Mouse (Mus musculus) small intestine, adult 2 months (tissue): Measurements from ENCODE around the gene Dock4. TPM values are rescaled to one million over a fixed set of nuclear protein-coding genes. Genes with fewer than 3 reads are reported as not detected.

ENCODE experiments used
- H3K27ac ChIP-seq: fragments of 200-500 bp; 2 replicates; pipeline ENCODE4 v1.5.1; 2012; ENCODE audit warnings: low read depth, low read length, control low read depth, inconsistent platforms; ENCODE audit not compliant: insufficient read depth
- H3K27me3 ChIP-seq: fragments of 200-500 bp; 2 replicates; pipeline ENCODE4 v1.6.1; 2012; ENCODE audit warnings: mild to moderate bottlenecking, moderate library complexity, low read length, inconsistent platforms; ENCODE audit not compliant: control insufficient read depth, insufficient read depth
- H3K36me3 ChIP-seq: fragments of 200-500 bp; 2 replicates; pipeline ENCODE4 v1.6.1; 2012; ENCODE audit warnings: mild to moderate bottlenecking, low read length, control low read depth, inconsistent platforms; ENCODE audit not compliant: control insufficient read depth, insufficient read depth
- H3K4me1 ChIP-seq: fragments of 200-500 bp; 2 replicates; pipeline ENCODE4 v1.6.1; 2012; ENCODE audit warnings: low read length, inconsistent platforms, mixed read lengths; ENCODE audit not compliant: control insufficient read depth, insufficient read depth, insufficient read length
- H3K4me3 ChIP-seq: fragments of 200-500 bp; 2 replicates; pipeline ENCODE4 v1.5.1; 2012; ENCODE audit warnings: low read depth, mild to moderate bottlenecking, control low read depth, inconsistent platforms, low read length, moderate library complexity
- CTCF ChIP-seq: fragments of 200-500 bp; IDR thresholded peaks from 2 replicates; pipeline ENCODE4 v1.5.1; 2012; ENCODE audit warnings: low read depth, mild to moderate bottlenecking, control low read depth, inconsistent platforms, low read length, moderate library complexity, mixed read lengths; ENCODE audit not compliant: insufficient replicate concordance, insufficient read length; ENCODE audit errors: extremely low read depth
- POLR2A ChIP-seq: fragments of 200-500 bp; IDR thresholded peaks from 2 replicates; pipeline ENCODE4 v1.6.1; 2012; ENCODE audit warnings: low read depth, mild to moderate bottlenecking, control low read depth, inconsistent platforms, low read length, moderate library complexity
- WGBS: fragments of 180-500 bp; shearing (Covaris S2); methylation state at CpG from one replicate; pipeline ENCODE4 v1.1.7; 2018; 5-methylcytosine and 5-hydroxymethylcytosine counted together
- polyA plus RNA-seq: library from polyadenylated mRNA; depleted of rRNA; stranded (reverse); fragments of >200 nt; gene quantifications from 2 replicates; pipeline ENCODE4 v1.2.3, GENCODE M21; 2012

The Dock4 gene
- polyA plus RNA-seq, 1 experiment = 0.94 TPM

GRCm38 (mm10) chr12:40797561-40798343 is 352.0 kb downstream of the Dock4 start:
- 84% methylated on average over 9 of the region's 9 CpGs for WGBS
- no peaks in the 10 kb centered on the region for H3K27me3 ChIP-seq
- no peak overlapping the region for H3K27ac ChIP-seq
- H3K4me1 ChIP-seq = peaks cover 4% of the 10 kb centered on the region; the same call in 1 of the 2 replicates
- no peaks in the 10 kb centered on the region for H3K36me3 ChIP-seq
- TF ChIP-seq POLR2A (no peak), CTCF (no peak)
- no peak overlapping the region for H3K4me3 ChIP-seq

DNA sequence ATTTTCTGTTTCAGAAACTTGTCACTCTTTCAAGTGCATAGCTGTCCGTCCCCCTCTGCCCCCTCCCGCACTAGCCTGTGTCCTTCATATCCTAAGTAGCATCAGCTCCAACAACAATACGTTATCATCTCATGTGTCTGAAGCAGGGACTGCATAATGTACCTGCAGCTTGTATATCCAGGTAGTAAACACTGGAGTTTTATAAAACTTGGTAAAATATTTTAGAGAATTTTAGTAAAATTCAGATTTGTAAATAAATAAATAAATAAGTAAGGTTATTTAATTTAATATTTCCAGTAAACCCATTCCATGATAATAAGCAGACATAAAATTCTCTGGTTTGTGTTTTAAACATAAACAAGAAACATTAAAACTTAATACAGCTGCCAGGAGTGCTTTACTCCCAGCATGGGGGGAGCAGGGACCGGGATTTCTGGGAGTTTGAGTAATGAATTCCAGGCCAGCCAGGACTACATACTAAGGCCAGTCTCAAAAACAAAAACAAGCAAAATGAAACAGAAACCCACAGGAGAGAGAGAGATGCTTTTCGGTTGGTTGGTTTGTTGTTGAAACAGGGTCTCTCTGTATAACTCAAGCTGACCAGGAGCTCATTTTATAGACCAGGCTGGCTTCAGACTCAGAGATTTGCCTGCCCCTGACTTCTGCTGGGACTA is 352.7 kb downstream of the Dock4 start:
- TF ChIP-seq CTCF (no peak), POLR2A (no peak)
- H3K27ac ChIP-seq = no peak overlapping the region
- WGBS = 89% methylated on average over 5 of the region's 5 CpGs
- no peaks in the 10 kb centered on the region for H3K36me3 ChIP-seq
- H3K4me3 ChIP-seq = no peak overlapping the region
- peaks cover 4% of the 10 kb centered on the region; the same call in 1 of the 2 replicates for H3K4me1 ChIP-seq
- no peaks in the 10 kb centered on the region for H3K27me3 ChIP-seq

DNA sequence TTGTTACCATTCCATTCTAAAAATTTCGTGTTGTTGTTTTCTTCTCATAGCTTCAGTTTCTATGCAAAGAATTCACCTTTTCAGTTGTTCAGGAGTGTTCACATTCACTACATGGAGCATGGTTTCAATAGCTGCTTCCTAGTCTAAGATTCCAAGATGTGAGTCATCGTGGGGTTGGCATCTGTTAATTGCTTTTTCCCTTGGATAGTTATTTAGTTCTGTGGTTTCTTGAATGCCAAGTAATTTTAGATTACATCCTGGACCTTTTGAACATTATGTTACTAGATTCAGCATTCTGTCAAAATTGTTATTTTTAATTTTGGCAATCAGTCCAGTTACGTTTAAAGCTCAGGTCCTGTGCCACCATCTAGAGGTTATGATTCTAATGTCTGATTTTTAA is 355.7 kb downstream of the Dock4 start:
- Histone ChIP-seq H3K4me3 (no peak overlapping the region), H3K27me3 (no peaks in the 10 kb centered on the region), H3K36me3 (no peaks in the 10 kb centered on the region), H3K27ac (no peak overlapping the region), H3K4me1 (no peaks in the 10 kb centered on the region)
- TF ChIP-seq POLR2A (no peak), CTCF (no peak)
- 62% methylated on average over 3 of the region's 3 CpGs for WGBS

GRCm38 (mm10) chr12:40805257-40805656 is 359.5 kb downstream of the Dock4 start:
- WGBS = 69% methylated on average over 2 of the region's 2 CpGs
- no peak overlapping the region for H3K27ac ChIP-seq
- no peak overlapping the region for H3K4me3 ChIP-seq
- TF ChIP-seq POLR2A (no peak), CTCF (no peak)
- no peaks in the 10 kb centered on the region for H3K36me3 ChIP-seq
- H3K4me1 ChIP-seq = no peaks in the 10 kb centered on the region
- H3K27me3 ChIP-seq = no peaks in the 10 kb centered on the region

- TF ChIP-seq POLR2A (no peak), CTCF (no peak)
- WGBS = 89% methylated on average over 1 of the region's 1 CpGs
- H3K4me3 ChIP-seq = no peak overlapping the region
- no peaks in the 10 kb centered on the region for H3K4me1 ChIP-seq
- no peaks in the 10 kb centered on the region for H3K27me3 ChIP-seq
- no peaks in the 10 kb centered on the region for H3K36me3 ChIP-seq
- no peak overlapping the region for H3K27ac ChIP-seq
These were observed 362.2 kb downstream of the Dock4 start for GRCm38 (mm10) chr12:40807916-40808315.

GRCm38 (mm10) chr12:40813474-40813873 is 367.7 kb downstream of the Dock4 start:
- Histone ChIP-seq H3K27ac (no peak overlapping the region), H3K36me3 (no peaks in the 10 kb centered on the region), H3K4me1 (no peaks in the 10 kb centered on the region), H3K4me3 (no peak overlapping the region), H3K27me3 (no peaks in the 10 kb centered on the region)
- WGBS = 38% methylated on average over 2 of the region's 2 CpGs
- TF ChIP-seq POLR2A (no peak), CTCF (no peak)

DNA sequence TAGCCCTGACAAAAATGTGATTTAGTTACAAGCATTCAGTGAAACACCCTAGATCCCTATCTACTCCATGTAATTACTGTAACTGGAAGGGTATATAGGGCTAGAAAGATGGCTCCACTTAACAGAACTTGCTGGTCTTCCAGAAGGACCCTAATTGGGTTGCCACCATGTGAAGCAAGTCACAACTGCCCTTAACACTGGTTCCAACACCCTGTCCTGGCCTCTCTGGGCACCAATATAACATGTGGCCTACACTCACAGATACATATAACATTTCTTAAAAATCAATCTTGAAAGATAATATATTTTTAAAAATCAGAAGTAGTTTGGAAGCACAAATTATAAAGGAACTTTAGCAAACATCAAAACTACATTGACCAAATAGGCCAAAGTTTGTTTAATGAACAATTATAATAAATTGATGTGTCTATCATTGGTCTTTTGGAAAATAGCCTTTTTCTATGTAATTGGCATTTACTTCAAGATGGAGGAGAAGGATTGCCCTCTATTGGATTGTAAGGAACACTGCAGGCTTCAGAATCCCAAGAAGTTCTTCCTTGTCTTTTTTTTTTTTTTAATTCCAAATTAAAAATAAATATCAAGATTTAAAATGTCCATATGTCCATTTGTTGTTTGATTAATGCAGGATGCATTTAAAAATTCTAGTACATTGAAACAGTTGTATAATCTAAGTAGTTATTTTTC is 369.1 kb downstream of the Dock4 start:
- no peaks in the 10 kb centered on the region for H3K36me3 ChIP-seq

More for the DNA sequence above, 369.1 kb downstream of the Dock4 start:
- Histone ChIP-seq H3K27me3 (no peaks in the 10 kb centered on the region), H3K27ac (no peak overlapping the region), H3K4me1 (no peaks in the 10 kb centered on the region), H3K4me3 (no peak overlapping the region)
- no peak for TF ChIP-seq CTCF
- no peak for TF ChIP-seq POLR2A
